Mouse (Mus musculus) central nervous system, embryonic 11.5 days (tissue): ENCODE results near the gene Olfr1537. TPM values are rescaled to one million over a fixed set of nuclear protein-coding genes. Genes with fewer than 3 reads are reported as not detected.

Experiments
- polyA plus RNA-seq: library from polyadenylated mRNA; depleted of rRNA; stranded (reverse); fragments of >200 nt; gene quantifications from 2 replicates; pipeline ENCODE4 v1.2.3, GENCODE M21; 2012; rRNA removed

Olfr1537 gene
- polyA plus RNA-seq, result not detected in 2 replicates

GRCm38 (mm10) chr9:39249894-39250293, at the start of gene Olfr1537:
Gene Olfr1537, minus strand, starts transcription at chr9:39249994.

GRCm38 (mm10) chr9:39276718-39277117, 26.9 kb upstream of the Olfr1537 start, which contains the start of gene Olfr945:
Gene Olfr945, minus strand, starts transcription at chr9:39276818.

DNA sequence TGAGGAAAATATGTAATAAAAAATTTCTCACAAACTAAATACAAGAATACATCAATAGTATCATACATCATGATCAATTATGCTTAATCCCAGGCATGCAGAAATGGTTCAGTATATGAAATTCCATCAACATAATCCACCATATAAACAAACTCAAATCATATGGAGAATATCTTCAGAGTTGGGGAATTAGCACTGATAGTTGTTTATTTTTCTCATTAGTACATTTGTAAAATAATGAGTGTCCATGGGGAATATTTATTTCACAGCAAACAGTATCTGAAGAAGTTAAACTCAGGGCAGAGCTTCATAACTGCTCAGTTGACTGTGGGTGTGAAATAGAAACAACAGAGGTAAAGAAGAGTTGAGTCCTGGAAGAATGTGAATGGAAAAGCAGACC, 48.2 kb downstream of the Olfr1537 start, which contains the start of gene Olfr944:
TSS of gene Olfr944 (plus strand) at position 301 of the 400 bp plus-strand sequence.

Other genes with a start within 250 kb of the Olfr1537 start
- not detected in 2 replicates for gene Olfr146, start 226.6 kb downstream of the Olfr1537 start, polyA plus RNA-seq
- not detected in 2 replicates for gene Olfr937, start 185.0 kb downstream of the Olfr1537 start, polyA plus RNA-seq
- not detected in 2 replicates for gene Olfr938, start 171.1 kb downstream of the Olfr1537 start, polyA plus RNA-seq
- not detected in 2 replicates for gene Olfr27, start 121.9 kb downstream of the Olfr1537 start, polyA plus RNA-seq
- gene Olfr943, start 83.7 kb downstream of the Olfr1537 start, polyA plus RNA-seq, result not detected in 2 replicates
- gene Olfr944, start 48.1 kb downstream of the Olfr1537 start, polyA plus RNA-seq, result not detected in 2 replicates
- gene Olfr945, start 26.8 kb upstream of the Olfr1537 start, polyA plus RNA-seq, result not detected in 2 replicates
- not detected in 2 replicates for gene Olfr948, start 76.1 kb upstream of the Olfr1537 start, polyA plus RNA-seq
- gene Olfr951, start 137.4 kb upstream of the Olfr1537 start, polyA plus RNA-seq, result not detected in 2 replicates
- not detected in 2 replicates for gene Olfr952, start 177.2 kb upstream of the Olfr1537 start, polyA plus RNA-seq
- not detected in 2 replicates for gene Olfr954, start 206.7 kb upstream of the Olfr1537 start, polyA plus RNA-seq
- not detected in 2 replicates for gene Olfr955, start 221.9 kb upstream of the Olfr1537 start, polyA plus RNA-seq
- gene Olfr44, start 244.0 kb upstream of the Olfr1537 start, polyA plus RNA-seq, result not detected in 2 replicates